Mouse (Mus musculus) embryonic facial prominence, embryonic 13.5 days (tissue): Measurements from ENCODE around the gene Aco2. TPM values are rescaled to one million over a fixed set of nuclear protein-coding genes. Genes with fewer than 3 reads are reported as not detected.

ENCODE experiments used
- ATAC-seq: fragments of 200-750 bp; cut with Nextera tagmentation; 2 replicates; pipeline ENCODE4 v1.8.0; 2017; ENCODE audit warnings: low read depth; ENCODE audit not compliant: insufficient number of reproducible peaks, insufficient read depth, low FRiP score, low TSS enrichment
- H3K27ac ChIP-seq: fragments of 300-500 bp; sonication (generic); 2 replicates; pipeline ENCODE4 v1.5.1; 2015; ENCODE audit warnings: moderate library complexity, mild to moderate bottlenecking, inconsistent platforms
- H3K27me3 ChIP-seq: fragments of 300-500 bp; sonication (generic); 2 replicates; pipeline ENCODE4 v1.6.1; 2015; ENCODE audit warnings: mild to moderate bottlenecking, inconsistent platforms
- H3K36me3 ChIP-seq: fragments of 300-500 bp; sonication (generic); 2 replicates; pipeline ENCODE4 v1.6.1; 2015; ENCODE audit warnings: mild to moderate bottlenecking, inconsistent platforms
- H3K4me1 ChIP-seq: fragments of 300-500 bp; sonication (generic); 2 replicates; pipeline ENCODE4 v1.6.1; 2015; ENCODE audit warnings: inconsistent platforms
- H3K4me2 ChIP-seq: fragments of 300-500 bp; sonication (generic); 2 replicates; pipeline ENCODE4 v1.6.1; 2015; ENCODE audit warnings: moderate library complexity, mild to moderate bottlenecking, inconsistent platforms
- H3K4me3 ChIP-seq: fragments of 300-500 bp; sonication (generic); 2 replicates; pipeline ENCODE4 v1.5.1; 2015; ENCODE audit warnings: mild to moderate bottlenecking, inconsistent platforms
- H3K9ac ChIP-seq: fragments of 300-500 bp; sonication (generic); 2 replicates; pipeline ENCODE4 v1.6.1; 2015; ENCODE audit warnings: mild to moderate bottlenecking, inconsistent platforms
- H3K9me3 ChIP-seq: fragments of 300-500 bp; sonication (generic); 2 replicates; pipeline ENCODE4 v1.6.1; 2016; ENCODE audit warnings: inconsistent platforms
- WGBS: fragments of 180-500 bp; shearing (Covaris S2); methylation state at CpG from one replicate; pipeline ENCODE4 v1.1.7; 2015; ENCODE audit warnings: mixed read lengths; 5-methylcytosine and 5-hydroxymethylcytosine counted together
- polyA plus RNA-seq: library from polyadenylated mRNA; unstranded; fragments of >200 nt; fragmentation: Nextera tagmentation; extraction: Ambion mirVana; gene quantifications from 2 replicates; pipeline ENCODE4 v1.2.1, GENCODE M21; 2015

Gene Aco2
- polyA plus RNA-seq, 1 experiment from 2014 or later, result 151 TPM

- no peaks in the 10 kb centered on the region for H3K9me3 ChIP-seq
- H3K4me2 ChIP-seq, result no peak overlapping the region
- ATAC-seq, result no peak
- no peak overlapping the region for H3K27ac ChIP-seq
- no peak overlapping the region for H3K9ac ChIP-seq
- no peak overlapping the region for H3K4me3 ChIP-seq
- H3K36me3 ChIP-seq, result 0 out of 2 replicates have a peak, but pooled peaks cover 9% of the 10 kb centered on the region
- no peaks in the 10 kb centered on the region for H3K27me3 ChIP-seq
- WGBS, result 51% methylated on average over 4 of the region's 4 CpGs
- peaks cover 19% of the 10 kb centered on the region for H3K4me1 ChIP-seq
Measured at GRCm38 (mm10) chr15:81927741-81928140, 55.6 kb downstream of the Aco2 start.

- Histone ChIP-seq H3K4me3 (no peak overlapping the region), H3K27me3 (no peaks in the 10 kb centered on the region), H3K36me3 (0 out of 2 replicates have a peak, but pooled peaks cover 7% of the 10 kb centered on the region), H3K27ac (no peak overlapping the region), H3K9me3 (no peaks in the 10 kb centered on the region), H3K4me2 (no peak overlapping the region), H3K4me1 (peaks cover 19% of the 10 kb centered on the region), H3K9ac (no peak overlapping the region)
- ATAC-seq, result no peak
- WGBS, result 68% methylated on average over 11 of the region's 11 CpGs
Measured at GRCm38 (mm10) chr15:81928277-81928676, 56.2 kb downstream of the Aco2 start.

GRCm38 (mm10) chr15:81932951-81933470 is 60.9 kb downstream of the Aco2 start:
- H3K27ac ChIP-seq, result no peak overlapping the region
- no peak overlapping the region for H3K4me2 ChIP-seq
- H3K27me3 ChIP-seq, result peaks cover 4% of the 10 kb centered on the region; the same call in 1 of the 2 replicates
- ATAC-seq, result no peak
- 43% methylated on average over 12 of the region's 12 CpGs for WGBS
- H3K4me3 ChIP-seq, result no peak overlapping the region
- no peaks in the 10 kb centered on the region for H3K9me3 ChIP-seq
- H3K4me1 ChIP-seq, result peaks cover 18% of the 10 kb centered on the region
- H3K36me3 ChIP-seq, result no peaks in the 10 kb centered on the region
- H3K9ac ChIP-seq, result no peak overlapping the region

- Histone ChIP-seq H3K4me3 (no peak overlapping the region), H3K27me3 (peaks cover 4% of the 10 kb centered on the region; the same call in 1 of the 2 replicates), H3K36me3 (no peaks in the 10 kb centered on the region), H3K4me1 (peaks cover 21% of the 10 kb centered on the region), H3K4me2 (no peak overlapping the region), H3K9ac (no peak overlapping the region), H3K9me3 (no peaks in the 10 kb centered on the region), H3K27ac (no peak overlapping the region)
- ATAC-seq, result no peak
- WGBS, result 91% methylated on average over 1 of the region's 1 CpGs
Measured at GRCm38 (mm10) chr15:81933986-81934385, 61.9 kb downstream of the Aco2 start.

- H3K27ac ChIP-seq, result 0 out of 2 replicates have a peak overlapping the region, but pooled peaks have one; percentile 2
- H3K9me3 ChIP-seq, result no peaks in the 10 kb centered on the region
Measured at GRCm38 (mm10) chr15:81935869-81936637, 63.9 kb downstream of the Aco2 start.

GRCm38 (mm10) chr15:81936679-81937078 is 64.6 kb downstream of the Aco2 start, which contains the start of gene Csdc2:
TSS of gene Csdc2 (plus strand) at chr15:81936759.
- 1% methylated on average over 12 of the region's 12 CpGs for WGBS
- H3K4me1 ChIP-seq, result peaks cover 21% of the 10 kb centered on the region
- peak within 1 kb of the TSS; percentile 51 for H3K4me3 ChIP-seq
- peak; percentile 59; the same call in 1 of the 2 replicates for ATAC-seq
- no peaks in the 10 kb centered on the region for H3K9me3 ChIP-seq
- H3K27ac ChIP-seq, result peak within 1 kb of the TSS; percentile 2; the same call in 1 of the 2 replicates
- peak within 1 kb of the TSS; percentile 67 for H3K9ac ChIP-seq
- peak within 1 kb of the TSS; percentile 71 for H3K4me2 ChIP-seq
- H3K36me3 ChIP-seq, result no peaks in the 10 kb centered on the region
- peaks cover 4% of the 10 kb centered on the region; the same call in 1 of the 2 replicates for H3K27me3 ChIP-seq

More at GRCm38 (mm10) chr15:81935869-81936637, 63.9 kb downstream of the Aco2 start:
- H3K36me3 ChIP-seq, result no peaks in the 10 kb centered on the region
- H3K9ac ChIP-seq, result peak overlapping the region; percentile 67
- ATAC-seq, result no peak
- H3K27me3 ChIP-seq, result peaks cover 4% of the 10 kb centered on the region; the same call in 1 of the 2 replicates
- peak overlapping the region; percentile 51 for H3K4me3 ChIP-seq
- peak overlapping the region; percentile 71 for H3K4me2 ChIP-seq
- H3K4me1 ChIP-seq, result peaks cover 21% of the 10 kb centered on the region
- 54% methylated on average over 7 of the region's 7 CpGs for WGBS

GRCm38 (mm10) chr15:81937098-81937972 is 65.2 kb downstream of the Aco2 start:
- Histone ChIP-seq H3K9me3 (no peaks in the 10 kb centered on the region), H3K27ac (peak overlapping the region; percentile 2; the same call in 1 of the 2 replicates), H3K27me3 (peaks cover 4% of the 10 kb centered on the region; the same call in 1 of the 2 replicates), H3K9ac (peak overlapping the region; percentile 67), H3K4me3 (peak overlapping the region; percentile 51), H3K4me2 (peak overlapping the region; percentile 71), H3K4me1 (peaks cover 21% of the 10 kb centered on the region), H3K36me3 (no peaks in the 10 kb centered on the region)
- WGBS, result 9% methylated on average over 19 of the region's 19 CpGs
- no peak for ATAC-seq

GRCm38 (mm10) chr15:81938246-81938645 is 66.1 kb downstream of the Aco2 start:
- no peaks in the 10 kb centered on the region for H3K9me3 ChIP-seq

GRCm38 (mm10) chr15:81939157-81939715 is 67.1 kb downstream of the Aco2 start:
- 86% methylated on average over 10 of the region's 10 CpGs for WGBS
- no peak overlapping the region for H3K27ac ChIP-seq

More at GRCm38 (mm10) chr15:81938246-81938645, 66.1 kb downstream of the Aco2 start:
- H3K4me3 ChIP-seq, result no peak overlapping the region
- H3K9ac ChIP-seq, result no peak overlapping the region
- no peak for ATAC-seq
- no peak overlapping the region for H3K27ac ChIP-seq
- H3K36me3 ChIP-seq, result no peaks in the 10 kb centered on the region
- H3K4me1 ChIP-seq, result peaks cover 24% of the 10 kb centered on the region
- 30% methylated on average over 2 of the region's 2 CpGs for WGBS
- H3K27me3 ChIP-seq, result peaks cover 4% of the 10 kb centered on the region; the same call in 1 of the 2 replicates
- peak overlapping the region; percentile 71 for H3K4me2 ChIP-seq

GRCm38 (mm10) chr15:81939774-81940173 is 67.7 kb downstream of the Aco2 start:
- no peak overlapping the region for H3K27ac ChIP-seq
- H3K36me3 ChIP-seq, result no peaks in the 10 kb centered on the region
- ATAC-seq, result no peak
- H3K27me3 ChIP-seq, result peaks cover 4% of the 10 kb centered on the region; the same call in 1 of the 2 replicates
- 91% methylated on average over 4 of the region's 4 CpGs for WGBS
- no peak overlapping the region for H3K4me3 ChIP-seq
- no peak overlapping the region for H3K4me2 ChIP-seq
- no peaks in the 10 kb centered on the region for H3K9me3 ChIP-seq
- H3K4me1 ChIP-seq, result peaks cover 27% of the 10 kb centered on the region
- no peak overlapping the region for H3K9ac ChIP-seq

More at GRCm38 (mm10) chr15:81939157-81939715, 67.1 kb downstream of the Aco2 start:
- H3K4me1 ChIP-seq, result peaks cover 27% of the 10 kb centered on the region
- no peak overlapping the region for H3K4me2 ChIP-seq
- no peaks in the 10 kb centered on the region for H3K36me3 ChIP-seq
- H3K4me3 ChIP-seq, result no peak overlapping the region
- H3K9me3 ChIP-seq, result no peaks in the 10 kb centered on the region
- peaks cover 4% of the 10 kb centered on the region; the same call in 1 of the 2 replicates for H3K27me3 ChIP-seq
- no peak for ATAC-seq
- no peak overlapping the region for H3K9ac ChIP-seq
